Mouse (Mus musculus) right cerebral cortex, postnatal 4 days (tissue): ENCODE measurements around the gene Nrp2.

Experiments used
- DNase-seq: peaks from one replicate; pipeline ENCODE4 v3.0.0-alpha.2; 2022

Gene Nrp2

DNA sequence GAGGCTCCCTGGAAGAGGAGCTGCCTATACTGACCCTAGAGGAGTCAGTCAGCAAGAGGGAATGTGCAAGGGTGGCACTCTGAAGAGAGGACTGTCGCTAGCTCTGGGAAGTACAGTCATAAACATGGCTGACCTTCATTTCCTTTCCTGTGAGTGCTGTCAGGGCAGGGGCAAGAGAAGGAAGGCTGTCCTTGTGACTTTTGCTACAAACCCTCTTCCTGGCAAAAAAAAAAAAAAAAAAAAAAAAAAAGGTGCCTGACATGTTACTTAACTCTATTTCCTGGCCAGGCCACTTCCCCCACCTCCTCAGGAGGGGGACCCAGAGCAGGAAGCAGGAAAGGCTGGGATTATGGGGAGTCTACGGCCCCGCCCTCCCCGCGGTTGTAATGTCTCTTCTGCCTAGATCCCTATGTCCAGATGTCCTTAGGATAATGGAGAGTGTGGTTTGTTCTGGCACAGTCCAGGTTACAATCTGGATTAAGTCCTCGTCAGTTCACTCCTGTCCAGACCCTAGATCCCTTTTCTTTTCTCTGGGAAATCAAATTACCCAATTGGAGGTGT, 21.5 kb downstream of the Nrp2 start:
- DNase-seq = no peak

DNA sequence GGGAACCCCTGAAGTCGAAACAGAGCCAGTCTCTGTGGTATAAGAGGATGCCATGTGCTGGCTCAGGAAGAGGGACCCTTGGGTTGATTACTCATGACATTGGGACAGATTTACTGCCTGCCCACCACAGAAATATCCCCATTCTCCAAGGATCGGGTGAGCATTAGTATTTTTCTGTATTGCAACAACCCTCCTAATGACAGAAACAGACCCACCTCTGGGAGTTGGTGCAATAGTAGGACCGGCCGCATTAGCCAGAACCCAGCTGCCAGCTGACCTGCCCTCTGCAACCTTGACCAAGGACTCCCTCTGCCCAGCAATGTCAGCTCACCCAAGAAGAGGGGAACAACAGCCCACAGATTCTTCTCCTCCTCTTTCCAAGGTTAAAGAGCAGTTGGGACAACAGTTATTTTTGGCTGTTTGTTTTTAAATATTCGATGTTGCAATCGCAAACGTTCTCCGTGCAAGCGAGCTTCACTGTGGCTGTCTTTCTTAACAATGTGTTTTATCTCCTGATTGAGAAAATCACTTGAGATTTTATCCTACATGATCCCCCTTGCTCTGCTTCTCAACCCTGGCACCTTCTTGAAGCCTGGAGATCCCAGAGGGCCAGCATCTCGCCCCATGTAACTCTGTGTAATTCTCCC, 22.1 kb downstream of the Nrp2 start:
- DNase-seq = no peak

DNA sequence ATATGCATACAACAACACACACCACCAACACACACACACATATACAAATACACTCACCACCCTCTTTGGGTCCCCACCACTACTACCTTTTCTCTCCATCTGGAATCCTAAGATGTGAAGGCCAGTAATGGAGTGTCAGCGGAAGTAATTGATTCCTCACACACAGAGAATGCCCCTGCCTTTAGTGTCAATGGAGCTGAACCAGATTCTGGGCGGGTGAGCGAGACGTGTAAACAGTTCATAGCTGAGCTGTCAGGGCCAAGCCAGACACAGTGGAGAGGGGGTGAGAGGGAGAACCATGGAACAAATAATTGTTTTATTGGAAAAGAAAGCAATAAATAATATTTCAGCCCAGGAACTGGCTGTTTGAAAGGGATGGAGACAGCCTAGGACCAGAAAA, 24.1 kb downstream of the Nrp2 start:
- DNase-seq = no peak

DNA sequence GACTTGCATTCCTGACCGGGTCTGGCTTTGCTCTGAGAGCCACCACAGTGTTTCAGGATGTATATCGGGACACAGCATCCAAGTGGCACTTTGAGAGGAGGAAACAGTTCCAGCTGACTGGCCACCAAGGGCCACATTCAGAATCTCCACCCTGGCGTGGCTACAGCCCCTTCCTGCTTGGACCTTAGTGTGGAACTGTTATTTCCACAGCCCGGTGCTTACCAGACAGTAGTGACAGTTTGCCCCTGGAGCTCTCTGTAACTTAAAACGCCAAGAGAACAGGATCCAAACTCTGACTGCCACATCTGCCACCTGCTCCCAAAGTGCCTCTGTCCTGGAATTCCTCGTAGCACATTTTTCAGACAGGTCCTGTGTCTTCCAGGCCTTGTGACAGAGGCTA, 25.3 kb downstream of the Nrp2 start:
- no peak for DNase-seq

GRCm38 (mm10) chr1:62728926-62729325, 25.8 kb downstream of the Nrp2 start:
- DNase-seq = no peak

DNA sequence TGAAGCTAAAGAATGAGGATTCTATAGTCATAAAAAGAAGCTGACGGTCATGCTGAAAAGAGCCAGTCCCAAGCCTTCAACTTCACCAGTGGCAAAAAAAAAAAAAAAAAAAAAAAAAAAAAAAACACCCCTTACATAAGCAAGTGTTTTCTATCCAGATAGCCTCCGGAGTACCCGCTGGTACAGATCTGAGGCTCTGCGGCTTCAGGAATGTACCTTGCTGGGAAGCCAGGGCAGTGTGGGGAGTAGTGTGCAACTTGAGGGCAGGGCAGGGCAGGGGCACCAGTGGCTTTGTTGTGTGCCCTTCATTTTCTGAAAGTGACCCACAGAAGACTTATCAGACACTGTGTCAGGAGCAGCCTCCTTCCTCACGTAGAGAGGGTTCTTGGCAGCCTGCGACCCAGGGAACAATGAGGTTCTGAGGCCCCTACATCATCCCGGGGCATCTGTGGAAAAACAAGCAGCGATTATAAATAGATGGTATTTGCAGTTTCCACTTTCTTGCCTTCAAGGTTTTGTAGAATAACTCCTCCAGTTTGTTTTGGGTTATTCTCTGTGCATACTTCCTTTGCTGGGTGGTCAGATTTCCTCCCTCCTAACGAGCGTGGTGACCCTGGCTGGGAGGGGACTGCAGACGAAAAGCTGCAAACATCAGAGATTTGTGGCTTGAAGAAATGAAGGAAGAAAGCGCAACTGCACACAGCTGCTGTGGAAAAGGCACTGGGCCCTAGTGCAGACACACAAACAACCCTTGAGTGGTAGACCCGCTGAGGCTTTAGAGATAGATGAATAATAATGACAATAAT, 26.5 kb downstream of the Nrp2 start:
- DNase-seq = no peak

DNA sequence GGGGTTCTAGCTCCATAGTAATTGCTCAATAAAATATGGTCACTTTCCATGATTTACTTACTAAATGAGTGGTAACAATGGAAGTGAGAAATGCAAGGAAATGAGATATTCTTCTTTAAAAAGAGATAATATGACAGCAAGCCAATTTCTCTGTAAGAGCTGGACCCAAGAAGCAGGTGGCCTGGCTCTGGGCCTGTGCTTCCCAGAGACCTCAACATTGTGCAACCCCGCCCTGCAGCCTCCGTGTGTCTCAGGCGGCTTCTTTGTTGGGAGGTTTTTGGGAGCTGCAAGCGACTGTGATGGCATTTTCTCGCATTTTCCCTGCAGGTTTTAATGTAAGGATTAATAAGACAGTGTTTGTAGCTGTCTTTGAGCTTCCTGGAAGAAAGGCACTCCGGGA, 29.0 kb downstream of the Nrp2 start:
- DNase-seq = no peak

DNA sequence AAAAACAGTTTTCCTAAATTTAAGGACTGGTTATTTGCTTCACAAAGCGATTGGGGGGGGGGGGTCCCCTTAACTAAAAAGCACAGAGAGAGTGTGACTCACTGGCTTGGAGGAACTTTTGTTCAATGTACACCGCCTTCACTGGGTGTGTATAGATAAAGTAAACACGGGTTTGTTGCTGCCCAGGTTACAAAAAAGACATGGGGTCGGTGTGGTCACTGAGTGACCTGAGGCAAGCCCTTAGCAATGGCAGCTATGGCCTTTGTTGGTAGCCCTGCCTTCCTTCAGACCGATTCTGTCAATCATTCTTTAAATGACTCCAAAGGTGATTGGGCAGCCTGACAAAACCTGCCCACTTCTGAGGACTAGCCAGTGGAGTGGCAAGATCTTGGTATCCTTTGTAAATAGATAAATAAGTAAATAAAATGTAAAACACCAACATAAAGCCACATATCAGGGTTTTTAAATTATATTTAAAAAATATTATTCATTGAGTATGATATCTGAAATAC, 31.4 kb downstream of the Nrp2 start:
- DNase-seq = no peak

GRCm38 (mm10) chr1:62734980-62735379, 31.9 kb downstream of the Nrp2 start:
- DNase-seq = no peak

DNA sequence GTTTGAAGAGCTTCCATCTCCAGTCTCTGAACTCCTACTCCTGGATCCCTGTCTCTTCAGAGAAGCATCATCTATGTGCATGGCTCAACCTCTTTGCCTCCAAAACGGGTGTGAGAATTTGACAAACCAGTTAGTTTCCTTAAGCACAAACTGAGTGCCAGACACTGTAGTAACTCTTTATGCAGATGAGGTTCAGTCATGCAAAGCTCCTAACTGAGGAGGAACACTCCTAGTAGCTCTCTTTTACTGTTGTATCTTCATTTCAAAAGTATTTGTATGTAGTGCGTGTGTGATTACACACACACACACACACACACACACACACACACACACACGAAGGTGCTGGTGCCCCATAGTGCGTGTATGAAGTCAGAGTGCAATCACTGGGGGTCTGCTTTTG, 32.8 kb downstream of the Nrp2 start:
- DNase-seq = no peak

DNA sequence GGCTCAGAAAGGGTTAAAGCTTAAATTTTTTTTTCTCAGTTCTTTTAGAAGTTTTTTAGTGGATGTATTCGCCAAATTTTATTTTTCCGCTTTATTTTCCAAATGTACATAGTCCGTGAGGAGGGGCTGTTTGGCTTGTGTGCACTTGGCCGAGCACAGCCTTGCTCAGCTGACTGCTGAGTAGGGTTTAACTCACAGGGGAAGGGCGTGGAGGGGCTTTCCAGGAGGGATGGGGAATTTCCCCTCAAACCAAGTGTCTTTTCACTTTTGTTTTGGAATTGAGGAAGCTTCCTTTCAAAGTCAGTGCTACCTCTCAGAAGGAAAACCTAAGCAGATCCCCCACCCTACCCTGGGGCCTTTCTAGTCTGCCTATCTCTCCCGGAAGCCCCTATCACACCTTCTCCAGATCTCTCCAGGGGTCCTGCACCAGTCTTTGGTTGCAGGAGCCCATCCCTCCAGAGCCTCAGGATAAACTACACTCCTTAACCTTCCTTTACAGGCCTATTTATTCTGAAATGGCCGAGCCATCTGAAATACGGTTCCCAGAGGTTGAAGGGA, 33.4 kb downstream of the Nrp2 start:
- DNase-seq = no peak

- DNase-seq = no peak
These were observed 35.1 kb downstream of the Nrp2 start for GRCm38 (mm10) chr1:62738165-62738564.

DNA sequence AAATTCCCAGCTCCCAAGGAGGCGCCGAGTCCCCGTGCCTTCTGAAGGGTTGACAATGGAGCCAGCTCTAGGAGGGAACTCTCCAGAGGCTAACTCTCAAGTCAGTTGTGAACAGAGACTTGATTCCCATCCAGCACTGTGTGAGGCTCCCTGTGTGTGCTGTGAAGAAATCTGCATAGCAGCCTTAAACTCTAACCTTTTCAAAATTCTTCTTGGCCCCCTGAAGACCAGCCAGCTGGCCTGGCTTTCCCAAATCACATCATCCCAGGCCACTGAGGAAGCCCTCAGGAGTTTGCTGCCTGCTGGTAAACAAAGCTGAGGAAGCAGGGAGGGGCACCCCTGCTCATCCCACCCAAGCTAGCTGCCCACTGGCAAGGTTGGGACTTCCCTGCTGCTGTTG, 39.0 kb downstream of the Nrp2 start:
- no peak for DNase-seq

DNA sequence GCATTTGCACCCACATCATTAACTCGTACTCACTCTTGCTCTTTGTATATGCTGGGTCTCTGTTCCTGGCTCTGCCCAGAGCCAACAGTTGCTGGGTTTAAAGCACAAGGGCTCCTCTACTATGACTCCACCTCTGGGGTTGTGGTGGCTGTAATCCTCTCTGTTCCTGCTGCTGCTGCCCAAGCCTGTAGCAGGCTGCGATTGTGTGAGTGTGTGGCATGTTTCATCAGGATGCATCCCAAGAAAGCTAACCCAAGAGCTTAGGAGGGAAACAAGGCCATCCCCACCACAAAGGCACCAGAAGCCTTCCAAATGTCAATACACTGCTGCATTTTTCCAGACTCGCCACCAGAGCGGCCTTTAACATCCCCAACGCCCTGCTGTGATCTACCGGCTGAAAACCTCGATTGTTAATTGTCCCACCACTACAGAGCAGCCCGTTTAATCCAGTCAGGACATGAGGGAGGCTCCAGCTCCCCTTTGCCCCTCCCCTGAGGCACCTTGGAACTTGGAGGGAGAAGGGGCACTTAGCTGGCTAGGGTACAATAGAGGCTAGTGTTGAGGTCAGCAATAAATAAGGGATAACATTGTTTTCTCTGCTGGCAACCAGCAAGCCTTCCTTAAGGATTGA, 40.1 kb downstream of the Nrp2 start:
- DNase-seq = no peak

DNA sequence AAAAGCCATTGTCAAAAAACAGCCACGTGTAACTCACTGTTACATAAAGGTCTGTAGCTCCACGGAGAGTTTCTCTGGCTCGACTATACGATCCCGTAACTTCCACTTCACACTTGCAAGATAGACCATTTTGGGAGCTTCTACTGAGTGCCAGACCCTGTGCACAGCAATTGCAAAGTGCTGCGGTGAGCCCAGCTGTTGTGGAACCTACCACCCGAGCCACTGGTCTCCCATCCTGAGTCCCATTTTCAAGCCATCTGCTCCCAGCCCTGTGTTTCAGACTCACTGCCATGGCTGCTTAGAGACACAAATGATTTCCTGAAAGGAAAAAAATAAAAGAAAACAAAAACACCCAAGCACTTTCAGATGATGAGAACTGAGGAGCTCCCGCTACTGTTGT, 42.8 kb downstream of the Nrp2 start:
- no peak for DNase-seq

GRCm38 (mm10) chr1:62747421-62748111, 44.5 kb downstream of the Nrp2 start:
- DNase-seq = no peak

- DNase-seq = no peak
These were observed 45.3 kb downstream of the Nrp2 start for GRCm38 (mm10) chr1:62748361-62748760.

GRCm38 (mm10) chr1:62749716-62750115, 46.6 kb downstream of the Nrp2 start:
- DNase-seq = peak; percentile 38

DNA sequence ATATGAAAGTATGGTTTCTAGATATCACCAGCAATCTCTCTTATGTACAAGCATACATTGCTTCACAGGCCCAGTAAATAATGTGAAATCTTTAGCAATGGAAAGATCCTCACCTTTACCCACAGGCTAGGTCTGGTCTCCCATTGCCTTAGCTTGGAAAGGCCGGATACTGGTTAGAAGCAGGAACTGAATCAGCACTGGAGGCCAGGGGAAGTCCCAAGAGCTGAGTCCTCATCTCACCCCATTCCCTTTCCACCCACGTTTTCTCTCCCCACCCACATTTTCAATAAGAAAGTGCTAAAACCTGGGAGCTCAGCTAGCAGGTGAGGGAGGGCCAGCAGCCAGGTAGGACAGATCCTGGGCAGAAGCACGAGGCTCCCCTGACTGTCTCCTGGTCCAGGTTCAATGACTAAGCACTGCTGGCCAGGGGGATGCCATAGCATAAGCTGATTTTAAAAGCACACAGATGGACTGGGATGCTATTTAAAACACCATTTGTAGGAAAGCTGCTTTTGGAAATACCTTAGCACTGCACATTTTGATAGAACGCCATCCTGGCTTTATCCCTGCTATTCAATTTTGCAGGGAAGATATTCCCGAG, 47.4 kb downstream of the Nrp2 start:
- no peak for DNase-seq

GRCm38 (mm10) chr1:62751011-62752006, 48.2 kb downstream of the Nrp2 start:
- DNase-seq = peak; percentile 67

DNA sequence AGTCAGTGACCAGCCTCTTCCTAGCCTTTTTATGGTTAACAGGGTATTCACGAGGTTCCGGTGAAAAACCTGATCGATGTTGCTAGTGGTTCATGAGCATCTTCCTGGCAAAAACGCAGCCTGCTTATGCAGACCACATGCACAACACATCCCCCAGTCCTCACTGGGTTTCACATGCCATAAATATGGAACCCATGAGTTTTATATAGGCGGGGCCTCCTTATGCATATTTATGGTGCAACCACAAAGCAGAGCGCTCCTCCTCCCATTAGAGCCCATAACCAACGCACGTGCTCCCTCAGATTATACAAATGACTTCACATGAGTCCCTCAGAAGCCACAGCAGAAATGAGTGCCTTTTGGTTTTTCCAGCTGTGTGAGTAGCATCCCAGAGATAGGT, 49.0 kb downstream of the Nrp2 start:
- no peak for DNase-seq
